Mouse (Mus musculus) forebrain, postnatal 0 days (tissue): Measurements from ENCODE around the gene Arsa. TPM values are rescaled to one million over a fixed set of nuclear protein-coding genes. Genes with fewer than 3 reads are reported as not detected.

Source experiments
- ATAC-seq: fragments of 200-750 bp; cut with Nextera tagmentation; 2 replicates; pipeline ENCODE4 v1.8.0; 2017; ENCODE audit warnings: mild to moderate bottlenecking, moderate library complexity
- DNase-seq: peaks from one replicate; pipeline ENCODE4 v3.0.0-alpha.2; 2015
- H3K27ac ChIP-seq: fragments of 300-500 bp; sonication (generic); 2 replicates; pipeline ENCODE4 v1.5.1; 2014; ENCODE audit warnings: low read depth, mild to moderate bottlenecking, antibody characterized with exemption, low read length, moderate library complexity, mixed read lengths
- H3K27me3 ChIP-seq: fragments of 300-500 bp; sonication (generic); 2 replicates; pipeline ENCODE4 v1.6.1; 2014; ENCODE audit warnings: mild to moderate bottlenecking, low read length, mixed read lengths; ENCODE audit not compliant: insufficient read depth
- H3K36me3 ChIP-seq: fragments of 300-500 bp; sonication (generic); 2 replicates; pipeline ENCODE4 v1.6.1; 2014; ENCODE audit warnings: mild to moderate bottlenecking, moderate library complexity; ENCODE audit not compliant: insufficient read depth
- H3K4me1 ChIP-seq: fragments of 300-500 bp; sonication (generic); 2 replicates; pipeline ENCODE4 v1.6.1; 2014; ENCODE audit warnings: antibody characterized with exemption; ENCODE audit not compliant: insufficient read depth
- H3K4me2 ChIP-seq: fragments of 300-500 bp; sonication (generic); 2 replicates; pipeline ENCODE4 v1.6.1; 2014; ENCODE audit warnings: low read depth, mild to moderate bottlenecking, moderate library complexity
- H3K4me3 ChIP-seq: fragments of 300-500 bp; sonication (generic); 2 replicates; pipeline ENCODE4 v1.5.1; 2014; ENCODE audit warnings: low read depth, low read length, mixed read lengths
- H3K9ac ChIP-seq: fragments of 300-500 bp; sonication (generic); 2 replicates; pipeline ENCODE4 v1.6.1; 2014; ENCODE audit warnings: mild to moderate bottlenecking
- H3K9me3 ChIP-seq: fragments of 300-500 bp; sonication (generic); 2 replicates; pipeline ENCODE4 v1.6.1; 2016; ENCODE audit warnings: low read length
- CTCF ChIP-seq: sonication (generic); IDR thresholded peaks from 2 replicates; pipeline ENCODE4 v1.5.1; 2016; ENCODE audit warnings: antibody characterized with exemption, control low read depth, low read depth
- WGBS: fragments of 180-500 bp; shearing (Covaris S2); extraction: QIAGEN DNeasy Blood & Tissue Kit; methylation state at CpG from one replicate; pipeline ENCODE4 v1.1.7; 2014; 5-methylcytosine and 5-hydroxymethylcytosine counted together
- polyA plus RNA-seq: library from polyadenylated mRNA; unstranded; fragments of >200 nt; fragmentation: Nextera tagmentation; extraction: Ambion mirVana; gene quantifications from 2 replicates; pipeline ENCODE4 v1.2.1, GENCODE M21; 2015
- total RNA-seq: library from RNA; depleted of rRNA; stranded (reverse); fragments of >200 nt; gene quantifications from 2 replicates; pipeline ENCODE4 v1.2.3, GENCODE M21; 2014; rRNA removed

Arsa gene
- total RNA-seq: 24.5 and 32.4 TPM in 2 replicates
- 25.4 and 29.0 TPM in 2 replicates for polyA plus RNA-seq

- Histone ChIP-seq H3K9me3 (no peaks in the 10 kb centered on the region), H3K4me3 (peak within 1 kb of the TSS; percentile 60), H3K27me3 (no peaks in the 10 kb centered on the region), H3K9ac (peak within 1 kb of the TSS; percentile 67), H3K4me2 (peak within 1 kb of the TSS; percentile 85), H3K27ac (peak within 1 kb of the TSS; percentile 88), H3K36me3 (peaks cover 6% of the 10 kb centered on the region; the same call in 1 of the 2 replicates), H3K4me1 (peaks cover 6% of the 10 kb centered on the region; the same call in 1 of the 2 replicates)
- no peak for TF ChIP-seq CTCF
- ATAC-seq (no peak), DNase-seq (no peak)
- 36% methylated on average over 9 of the region's 9 CpGs for WGBS
Observed at GRCm38 (mm10) chr15:89477091-89477491, at the start of gene Arsa. Gene Arsa (minus strand): TSS chr15:89477425.

- 88% methylated on average over 19 of the region's 19 CpGs for WGBS
- H3K27me3 ChIP-seq: no peaks in the 10 kb centered on the region
- no peak overlapping the region for H3K9ac ChIP-seq
- ATAC-seq: no peak
- no peak overlapping the region for H3K4me3 ChIP-seq
- no peak for DNase-seq
- H3K36me3 ChIP-seq: peaks cover 5% of the 10 kb centered on the region; the same call in 1 of the 2 replicates
- no peaks in the 10 kb centered on the region for H3K9me3 ChIP-seq
- no peak overlapping the region for H3K27ac ChIP-seq
- no peak for TF ChIP-seq CTCF
- H3K4me2 ChIP-seq: no peak overlapping the region
- H3K4me1 ChIP-seq: 0 out of 2 replicates have a peak, but pooled peaks cover 5% of the 10 kb centered on the region
Observed at GRCm38 (mm10) chr15:89526776-89527325, 49.6 kb upstream of the Arsa start.

- 0 out of 2 replicates have a peak, but pooled peaks cover 5% of the 10 kb centered on the region for H3K4me1 ChIP-seq
Observed at GRCm38 (mm10) chr15:89525896-89526295, 48.7 kb upstream of the Arsa start.

GRCm38 (mm10) chr15:89525464-89525863, 48.2 kb upstream of the Arsa start:
- WGBS: 94% methylated on average over 8 of the region's 8 CpGs
- no peak overlapping the region for H3K4me2 ChIP-seq
- no peak overlapping the region for H3K9ac ChIP-seq
- 0 out of 2 replicates have a peak, but pooled peaks cover 5% of the 10 kb centered on the region for H3K4me1 ChIP-seq
- peaks cover 11% of the 10 kb centered on the region; the same call in 1 of the 2 replicates for H3K36me3 ChIP-seq
- no peak for ATAC-seq
- TF ChIP-seq CTCF: no peak
- H3K27me3 ChIP-seq: no peaks in the 10 kb centered on the region; the same call in 1 of the 2 replicates
- no peak for DNase-seq
- no peaks in the 10 kb centered on the region for H3K9me3 ChIP-seq
- no peak overlapping the region for H3K4me3 ChIP-seq
- H3K27ac ChIP-seq: no peak overlapping the region

More at GRCm38 (mm10) chr15:89525896-89526295, 48.7 kb upstream of the Arsa start:
- no peaks in the 10 kb centered on the region; the same call in 1 of the 2 replicates for H3K27me3 ChIP-seq
- no peak overlapping the region for H3K27ac ChIP-seq
- no peak overlapping the region for H3K9ac ChIP-seq
- H3K9me3 ChIP-seq: no peaks in the 10 kb centered on the region
- H3K36me3 ChIP-seq: peaks cover 9% of the 10 kb centered on the region; the same call in 1 of the 2 replicates
- H3K4me3 ChIP-seq: no peak overlapping the region
- ATAC-seq (no peak), DNase-seq (no peak)
- no peak for TF ChIP-seq CTCF
- H3K4me2 ChIP-seq: no peak overlapping the region
- WGBS: 82% methylated on average over 7 of the region's 7 CpGs

GRCm38 (mm10) chr15:89524611-89525415, 47.6 kb upstream of the Arsa start:
- TF ChIP-seq CTCF: no peak
- 68% methylated on average over 8 of the region's 8 CpGs for WGBS
- H3K27me3 ChIP-seq: no peaks in the 10 kb centered on the region; the same call in 1 of the 2 replicates
- H3K9ac ChIP-seq: no peak overlapping the region
- no peak for DNase-seq
- 0 out of 2 replicates have a peak, but pooled peaks cover 5% of the 10 kb centered on the region for H3K4me1 ChIP-seq
- no peak for ATAC-seq
- peaks cover 13% of the 10 kb centered on the region; the same call in 1 of the 2 replicates for H3K36me3 ChIP-seq
- no peak overlapping the region for H3K27ac ChIP-seq
- peak overlapping the region; percentile 60 for H3K4me3 ChIP-seq
- peak overlapping the region; percentile 90 for H3K4me2 ChIP-seq
- H3K9me3 ChIP-seq: no peaks in the 10 kb centered on the region

- peak; percentile 42; the same call in 1 of the 2 replicates for ATAC-seq
- no peak for DNase-seq
- H3K9me3 ChIP-seq: no peaks in the 10 kb centered on the region
- 0 out of 2 replicates have a peak, but pooled peaks cover 5% of the 10 kb centered on the region for H3K4me1 ChIP-seq
- peak overlapping the region; percentile 56 for H3K9ac ChIP-seq
- peak overlapping the region; percentile 90 for H3K4me2 ChIP-seq
- WGBS: 6% methylated on average over 49 of the region's 52 CpGs
- peaks cover 13% of the 10 kb centered on the region; the same call in 1 of the 2 replicates for H3K36me3 ChIP-seq
- no peaks in the 10 kb centered on the region; the same call in 1 of the 2 replicates for H3K27me3 ChIP-seq
- TF ChIP-seq CTCF: no peak
- peak overlapping the region; percentile 60 for H3K4me3 ChIP-seq
- no peak overlapping the region for H3K27ac ChIP-seq
Observed at GRCm38 (mm10) chr15:89524001-89524571, 46.9 kb upstream of the Arsa start.
